Mouse (Mus musculus) cortical plate, adult 2 months (tissue): ENCODE measurements around the gene C1qtnf3. TPM values are rescaled to one million over a fixed set of nuclear protein-coding genes. Genes with fewer than 3 reads are reported as not detected.

Experiments used
- H3K27ac ChIP-seq: fragments of 200-500 bp; 2 replicates; pipeline ENCODE4 v1.5.1; 2012; ENCODE audit warnings: low read length, control low read depth, inconsistent platforms; ENCODE audit not compliant: insufficient read depth
- H3K4me1 ChIP-seq: fragments of 200-500 bp; 2 replicates; pipeline ENCODE4 v1.6.1; 2011; ENCODE audit warnings: low read length; ENCODE audit not compliant: control insufficient read depth, insufficient read depth
- H3K4me3 ChIP-seq: fragments of 200-500 bp; 2 replicates; pipeline ENCODE4 v1.5.1; 2011; ENCODE audit warnings: mild to moderate bottlenecking, low read length, control low read depth; ENCODE audit not compliant: insufficient read depth
- CTCF ChIP-seq: fragments of 200-500 bp; IDR thresholded peaks from 2 replicates; pipeline ENCODE4 v1.5.1; 2011; ENCODE audit warnings: mild to moderate bottlenecking, control low read depth, low read length; ENCODE audit not compliant: insufficient read depth; ENCODE audit errors: extremely low read depth
- POLR2A ChIP-seq: fragments of 200-500 bp; IDR thresholded peaks from 2 replicates; pipeline ENCODE4 v1.6.1; 2011; ENCODE audit warnings: mild to moderate bottlenecking, low read length, control low read depth; ENCODE audit not compliant: insufficient read depth; ENCODE audit errors: extremely low read depth
- polyA plus RNA-seq: library from polyadenylated mRNA; depleted of rRNA; stranded (reverse); fragments of >200 nt; gene quantifications from 2 replicates; pipeline ENCODE4 v1.2.3, GENCODE M21; 2012

Gene C1qtnf3
- polyA plus RNA-seq, 1 experiment, result 0.13 TPM

- Histone ChIP-seq H3K27ac (no peak overlapping the region), H3K4me1 (no peaks in the 10 kb centered on the region), H3K4me3 (no peak overlapping the region)
- TF ChIP-seq CTCF (no peak), POLR2A (no peak)
These were observed 4.6 kb downstream of the C1qtnf3 start for GRCm38 (mm10) chr15:10956706-10957105.

GRCm38 (mm10) chr15:10959277-10960026 is 7.3 kb downstream of the C1qtnf3 start:
- no peaks in the 10 kb centered on the region for H3K4me1 ChIP-seq
- H3K27ac ChIP-seq, result no peak overlapping the region
- TF ChIP-seq POLR2A (no peak), CTCF (no peak)
- H3K4me3 ChIP-seq, result no peak overlapping the region

- TF ChIP-seq CTCF, result no peak
- no peak for TF ChIP-seq POLR2A
- Histone ChIP-seq H3K27ac (no peak overlapping the region), H3K4me3 (no peak overlapping the region), H3K4me1 (no peaks in the 10 kb centered on the region)
These were observed 8.1 kb downstream of the C1qtnf3 start for GRCm38 (mm10) chr15:10960267-10960666.

GRCm38 (mm10) chr15:10962601-10963000 is 10.5 kb downstream of the C1qtnf3 start:
- H3K4me3 ChIP-seq, result no peak overlapping the region
- H3K27ac ChIP-seq, result no peak overlapping the region
- no peaks in the 10 kb centered on the region for H3K4me1 ChIP-seq
- TF ChIP-seq CTCF, result no peak
- no peak for TF ChIP-seq POLR2A

GRCm38 (mm10) chr15:10969439-10969838 is 17.3 kb downstream of the C1qtnf3 start:
- H3K27ac ChIP-seq, result no peak overlapping the region
- H3K4me3 ChIP-seq, result no peak overlapping the region
- H3K4me1 ChIP-seq, result peaks cover 1% of the 10 kb centered on the region; the same call in 1 of the 2 replicates
- no peak for TF ChIP-seq POLR2A
- no peak for TF ChIP-seq CTCF

- TF ChIP-seq CTCF (no peak), POLR2A (no peak)
- Histone ChIP-seq H3K27ac (no peak overlapping the region), H3K4me1 (peaks cover 1% of the 10 kb centered on the region; the same call in 1 of the 2 replicates), H3K4me3 (no peak overlapping the region)
These were observed 18.6 kb downstream of the C1qtnf3 start for GRCm38 (mm10) chr15:10970777-10971176.

GRCm38 (mm10) chr15:10977151-10977550 is 25.0 kb downstream of the C1qtnf3 start:
- no peak for TF ChIP-seq POLR2A
- Histone ChIP-seq H3K4me3 (no peak overlapping the region), H3K4me1 (no peaks in the 10 kb centered on the region)

GRCm38 (mm10) chr15:10980712-10981111 is 28.6 kb downstream of the C1qtnf3 start:
- no peak for TF ChIP-seq CTCF
- no peak for TF ChIP-seq POLR2A
- Histone ChIP-seq H3K4me1 (peaks cover 2% of the 10 kb centered on the region; the same call in 1 of the 2 replicates), H3K27ac (no peak overlapping the region), H3K4me3 (no peak overlapping the region; the same call in 1 of the 2 replicates)

More at GRCm38 (mm10) chr15:10977151-10977550, 25.0 kb downstream of the C1qtnf3 start:
- H3K27ac ChIP-seq, result no peak overlapping the region

- TF ChIP-seq CTCF (peak; percentile 39; the same call in 1 of the 2 replicates), POLR2A (peak; percentile 85)
- H3K4me3 ChIP-seq, result peak within 1 kb of the TSS; percentile 55
- H3K4me1 ChIP-seq, result peaks cover 2% of the 10 kb centered on the region; the same call in 1 of the 2 replicates
- H3K27ac ChIP-seq, result peak within 1 kb of the TSS; percentile 98
These were observed 29.4 kb downstream of the C1qtnf3 start, which contains the start of gene Amacr for GRCm38 (mm10) chr15:10981377-10982063. Amacr (plus strand) TSS chr15:10981756.
